Mouse (Mus musculus) forelimb bud, embryonic 11.5 days (tissue): ENCODE measurements around the gene Ddx23.

ENCODE experiments used
- DNase-seq: peaks from one replicate; pipeline ENCODE4 v3.0.0-alpha.2; 2012; ENCODE audit warnings: low read depth, low spot score

Gene Ddx23

DNA sequence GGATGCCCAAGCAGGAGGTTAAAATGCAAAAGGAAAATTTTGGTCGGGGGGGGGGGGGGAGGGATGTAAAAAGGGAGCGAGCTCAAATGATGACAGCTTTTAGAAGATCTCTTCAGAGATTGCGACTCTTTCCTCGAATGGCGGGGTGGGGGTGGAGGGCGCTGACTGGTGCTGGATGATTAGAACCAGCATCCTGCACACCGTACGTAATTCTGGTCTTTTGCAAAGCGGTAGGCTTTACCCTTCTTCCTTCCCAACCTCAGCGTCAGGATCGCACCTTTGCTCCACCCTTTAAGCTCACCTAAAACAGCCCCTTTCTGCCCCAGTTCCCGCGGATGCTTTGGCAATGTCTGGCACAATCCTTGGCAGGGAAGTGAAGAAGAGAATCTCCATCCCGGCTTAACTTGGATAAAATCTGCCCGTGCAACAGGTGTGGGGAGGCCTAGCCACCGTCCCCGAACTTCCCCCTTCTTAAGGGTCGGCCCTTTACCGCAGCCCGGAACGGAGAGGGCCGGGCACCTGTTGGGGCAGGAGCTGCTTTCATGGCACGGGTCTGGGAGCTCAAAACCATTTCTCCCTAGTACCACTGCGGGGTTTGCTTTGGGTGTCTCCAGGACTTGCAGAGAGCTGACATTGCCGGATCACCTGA, 28.7 kb downstream of the Ddx23 start:
- no peak for DNase-seq

DNA sequence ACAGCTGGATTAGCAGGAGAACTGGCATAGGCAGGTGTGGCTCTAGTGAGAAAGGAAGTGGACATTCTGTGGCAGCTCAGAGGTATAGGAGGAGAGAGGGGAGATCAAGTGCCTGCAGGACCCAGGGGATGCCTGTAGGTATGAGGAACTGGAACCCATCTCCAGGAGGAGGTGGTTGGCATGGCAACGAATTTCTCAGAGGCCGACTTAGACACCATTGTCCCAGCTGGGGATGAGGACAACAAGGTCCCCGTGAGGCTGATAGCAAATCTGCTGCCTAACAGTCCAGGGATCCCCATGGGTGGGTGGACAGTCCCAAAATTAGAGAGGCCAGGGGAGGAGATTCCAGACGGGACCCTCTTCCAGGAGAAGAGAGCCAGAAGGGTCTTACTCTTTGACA, 29.8 kb downstream of the Ddx23 start:
- DNase-seq, result no peak

DNA sequence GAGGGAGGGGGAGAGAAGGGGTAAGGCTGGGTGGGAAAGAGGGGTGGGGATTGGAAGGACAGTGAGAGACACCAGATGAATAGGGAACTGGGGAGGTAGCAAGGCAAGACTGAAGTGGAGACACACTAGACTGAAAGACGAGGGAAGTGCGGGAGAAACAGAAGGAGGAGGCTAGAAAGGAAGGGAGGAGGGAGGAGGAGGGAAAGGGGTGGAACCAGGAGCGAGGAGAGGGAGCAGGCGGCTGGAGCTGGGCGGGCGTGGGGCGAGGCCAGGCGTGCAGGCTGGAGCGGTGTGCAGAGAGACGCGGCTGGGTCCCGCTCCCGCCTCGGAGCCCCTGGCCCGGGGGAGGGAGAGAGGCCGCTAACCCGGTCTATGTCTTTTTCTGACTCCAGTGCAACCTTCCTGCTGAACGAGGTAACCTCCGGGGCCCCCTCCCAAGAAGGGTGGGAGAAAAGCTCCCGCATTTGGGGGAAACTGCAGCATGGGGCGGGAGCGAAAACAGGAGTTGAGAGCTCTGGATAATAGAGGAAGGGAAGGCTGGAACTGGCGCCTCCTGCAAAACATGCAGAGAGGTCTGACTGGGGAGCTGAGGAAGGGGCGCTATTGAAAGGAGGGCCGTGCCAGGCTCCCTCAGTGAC, 30.5 kb downstream of the Ddx23 start:
- DNase-seq, result peak; percentile 51

DNA sequence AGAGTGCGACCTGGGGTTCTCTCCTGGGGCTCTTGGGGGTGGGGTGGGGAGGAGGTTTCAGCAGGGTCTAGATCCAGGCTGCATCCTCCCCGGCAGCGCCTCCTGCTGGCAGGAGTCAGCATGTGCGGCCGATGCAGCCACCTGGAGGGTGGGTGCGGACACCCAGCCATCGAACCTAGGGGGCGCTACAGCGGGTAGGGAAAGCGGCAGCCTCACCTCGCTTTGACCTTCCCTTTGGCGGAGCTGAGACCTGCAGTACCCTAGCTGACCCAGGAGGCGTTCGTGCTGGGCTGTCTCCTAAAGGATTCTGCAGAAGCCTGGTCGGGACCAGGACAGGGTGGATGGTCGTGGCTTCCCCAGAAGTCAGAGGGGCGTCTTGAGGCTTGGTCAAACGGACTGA, 31.2 kb downstream of the Ddx23 start:
- DNase-seq, result peak; percentile 87

DNA sequence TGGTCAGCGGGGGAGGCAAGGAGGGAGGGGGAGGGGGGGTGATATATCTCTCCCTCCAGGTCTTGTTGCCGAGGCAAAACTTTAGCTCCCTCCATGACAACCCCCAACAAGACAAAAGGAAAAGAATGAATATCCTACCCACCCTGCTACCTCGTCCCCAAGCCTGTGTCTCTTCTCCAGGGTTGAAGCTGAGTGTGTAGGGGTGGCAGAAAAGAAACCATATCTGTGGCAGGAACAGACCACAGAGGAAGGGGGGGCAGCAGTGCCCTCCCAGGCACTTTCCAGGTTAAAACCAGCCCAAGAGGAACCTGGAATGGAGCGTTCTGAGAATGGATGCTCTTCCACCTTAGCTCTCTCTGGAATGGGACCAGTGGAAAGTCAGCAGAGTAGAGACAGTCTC, 32.2 kb downstream of the Ddx23 start, which contains the start of gene Cacnb3:
Gene Cacnb3, plus strand, starts transcription at position 301 of the 400 bp plus-strand sequence.
- DNase-seq, result no peak

DNA sequence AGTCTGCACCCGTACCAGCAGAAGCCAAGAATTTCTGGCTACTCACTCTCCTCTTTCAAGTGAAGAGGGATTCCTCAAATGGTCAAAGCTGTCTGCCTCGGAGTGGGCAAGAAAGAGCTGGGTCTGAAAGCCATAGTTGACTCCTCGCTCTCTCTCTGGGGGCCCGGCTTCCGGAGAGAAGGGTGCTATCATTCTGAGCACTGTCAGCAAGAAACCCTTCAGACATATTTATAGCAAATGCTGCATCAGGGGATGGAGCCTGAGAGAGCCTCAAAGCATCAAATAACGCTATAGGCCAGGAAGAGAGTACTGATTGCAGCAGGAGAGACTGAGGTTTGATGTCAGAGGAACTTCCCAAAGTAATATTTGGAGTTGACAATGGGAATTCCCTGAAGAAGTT, 33.2 kb downstream of the Ddx23 start:
- no peak for DNase-seq

DNA sequence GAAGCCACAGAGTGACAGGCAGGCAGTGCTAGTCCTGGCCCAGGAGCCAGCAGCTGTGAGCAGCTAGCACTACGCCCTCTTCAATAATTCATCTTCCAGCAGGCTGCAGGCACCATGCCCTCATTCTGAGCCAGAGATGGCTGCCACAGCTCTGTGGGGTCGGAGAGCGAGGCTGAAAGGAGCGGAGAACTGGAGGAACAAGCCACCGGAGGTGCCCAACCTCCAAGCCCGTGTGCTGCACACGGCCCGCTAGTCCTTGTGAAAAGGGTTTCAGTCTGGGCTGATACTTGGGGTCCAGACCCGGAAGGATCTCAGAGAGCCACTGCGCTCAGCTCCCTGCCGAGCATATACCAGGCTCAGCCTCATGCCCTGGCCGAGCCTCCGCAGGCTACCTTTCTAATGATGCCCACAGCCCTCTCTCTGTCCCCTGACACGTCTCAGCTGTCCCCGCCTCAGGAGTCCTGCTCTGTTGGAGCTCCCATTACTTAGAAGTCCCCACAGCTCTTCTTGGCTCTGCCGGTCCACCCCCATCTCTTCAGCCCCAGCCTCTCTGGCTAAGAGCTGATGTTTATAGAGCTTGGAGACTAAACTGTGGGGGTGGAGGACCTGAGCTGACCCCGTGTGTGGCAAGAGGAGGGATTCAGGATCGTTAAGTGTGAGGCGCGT, 34.0 kb downstream of the Ddx23 start:
- DNase-seq, result peak; percentile 30

DNA sequence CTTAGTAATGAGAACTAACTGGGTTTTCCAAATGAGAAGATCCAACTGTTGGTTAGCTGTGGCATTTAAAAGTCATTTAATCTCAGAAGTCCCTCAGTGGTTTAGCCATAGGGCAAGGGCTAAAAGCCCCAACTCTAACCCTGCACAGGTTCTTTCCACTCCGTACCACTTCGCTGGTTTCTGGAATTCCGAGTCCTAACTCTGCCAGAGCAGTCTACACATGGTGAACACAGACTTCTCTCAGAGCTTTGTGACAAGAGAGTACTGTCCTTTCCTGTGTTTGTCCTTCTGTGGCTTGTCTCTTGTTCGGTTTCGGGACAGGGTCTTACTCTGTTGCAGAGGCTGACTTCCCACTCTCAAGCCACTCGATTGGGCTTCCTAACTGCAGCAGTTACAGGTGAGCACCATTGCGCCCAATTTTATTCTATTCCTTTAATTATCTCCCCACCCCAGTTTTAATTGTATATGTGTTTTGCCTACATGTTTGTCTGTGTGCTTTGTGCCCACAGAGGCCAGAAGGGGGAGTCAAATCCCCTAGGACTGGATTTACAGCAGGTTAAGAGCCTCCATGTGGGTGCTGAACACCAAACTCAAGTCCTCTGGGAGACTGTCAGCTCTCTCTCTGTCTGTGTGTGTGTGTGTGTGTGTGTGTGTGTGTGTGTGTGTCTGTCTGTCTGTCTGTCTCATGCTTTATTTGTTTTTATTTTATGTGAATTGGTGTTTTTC, 36.0 kb downstream of the Ddx23 start:
- DNase-seq, result no peak

DNA sequence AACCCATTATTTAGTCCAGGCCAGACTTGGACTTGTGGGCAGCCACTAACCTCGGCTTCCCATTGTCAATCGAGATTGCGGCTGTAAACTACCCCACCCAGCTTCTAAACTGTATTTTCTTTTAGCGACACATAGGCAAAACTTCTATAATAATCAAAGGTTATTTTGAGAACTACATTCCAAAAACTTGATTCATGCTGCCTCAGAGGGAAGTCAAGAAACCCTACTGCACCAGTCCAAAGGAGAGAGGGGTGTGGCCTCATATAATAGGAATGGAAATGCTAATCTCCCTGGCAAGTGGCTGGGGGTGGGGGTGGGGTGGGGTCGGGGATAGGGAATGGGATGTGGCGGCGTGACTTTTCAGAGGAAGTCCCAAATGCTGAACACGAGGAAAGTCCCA, 36.6 kb downstream of the Ddx23 start:
- DNase-seq, result no peak

DNA sequence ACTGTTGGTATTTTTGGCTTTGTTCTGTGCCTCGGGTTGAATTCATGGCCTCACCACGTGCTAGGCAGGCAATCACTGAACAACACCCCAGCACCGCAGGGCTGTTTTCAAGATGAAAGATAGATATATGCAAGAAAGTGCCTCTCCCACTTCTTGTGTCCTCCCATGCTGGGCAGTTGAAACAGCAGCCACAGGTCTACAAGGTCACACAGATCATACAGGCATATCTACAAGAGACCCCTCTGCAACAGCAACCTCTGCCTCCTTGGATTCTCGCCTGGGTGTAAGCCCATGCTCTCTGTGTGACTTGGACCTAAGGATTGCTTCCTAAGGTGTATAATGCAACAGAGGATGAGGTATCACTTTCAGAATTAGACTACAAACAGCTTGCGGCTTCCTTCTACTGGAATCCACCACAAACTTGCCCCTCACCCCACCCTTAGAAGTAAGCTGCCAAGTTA, 39.3 kb downstream of the Ddx23 start:
- DNase-seq, result no peak

DNA sequence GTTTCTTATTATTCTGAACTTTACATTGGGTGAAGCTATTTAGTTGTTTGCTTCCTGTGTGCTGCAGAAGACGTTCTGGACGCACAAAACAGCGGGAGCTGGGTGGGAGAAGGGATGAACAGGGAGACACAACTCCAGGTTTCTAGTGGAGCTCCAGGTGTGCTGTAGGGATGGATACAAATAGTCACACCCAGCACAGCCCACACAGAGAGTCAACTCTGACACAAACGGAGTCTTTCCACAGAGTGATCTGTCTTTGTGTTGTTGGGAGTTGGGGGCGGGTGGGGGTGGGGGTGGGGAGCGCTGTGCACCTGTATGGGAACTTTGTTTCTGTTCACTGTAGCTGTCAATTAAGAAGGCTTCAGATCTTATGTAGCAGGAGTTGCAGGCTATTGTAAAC, 40.0 kb downstream of the Ddx23 start:
- DNase-seq, result no peak

DNA sequence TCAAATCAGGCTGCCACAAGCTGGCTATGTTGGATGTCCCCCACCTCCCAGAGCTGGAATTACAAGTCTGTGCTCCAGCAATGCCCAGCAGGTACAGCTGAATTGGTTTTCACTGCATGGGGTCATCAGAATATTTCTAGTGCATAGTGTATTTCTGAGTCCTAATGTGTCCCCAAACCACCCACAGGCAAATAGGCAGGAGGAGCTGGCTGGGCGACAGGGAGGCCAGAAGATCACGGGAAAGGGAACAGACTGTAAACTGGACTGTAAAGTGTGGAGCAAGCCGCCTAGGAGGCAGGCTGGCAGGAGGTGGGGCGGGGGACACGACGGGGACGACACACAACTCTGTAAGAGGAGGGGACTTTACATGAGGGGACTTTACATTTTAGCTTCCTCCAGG, 40.5 kb downstream of the Ddx23 start:
- DNase-seq, result no peak

DNA sequence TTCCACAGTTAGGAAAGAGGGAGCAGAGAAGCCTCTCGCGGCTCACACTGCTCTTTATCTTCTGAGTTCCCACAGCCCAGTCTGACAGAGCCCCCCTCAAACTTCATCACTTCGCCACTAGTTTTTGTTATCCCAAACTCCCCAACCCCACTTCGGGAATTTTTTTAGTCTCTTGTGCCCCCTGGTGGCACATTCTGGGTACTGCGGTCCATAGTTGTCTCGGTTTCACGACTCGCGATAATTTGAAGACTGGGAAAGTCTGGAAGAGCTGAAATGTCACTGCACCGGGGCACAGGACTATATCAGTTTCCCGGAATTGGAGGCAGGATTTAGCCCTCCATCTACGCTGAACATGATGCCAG, 45.5 kb downstream of the Ddx23 start:
- peak; percentile 93 for DNase-seq

DNA sequence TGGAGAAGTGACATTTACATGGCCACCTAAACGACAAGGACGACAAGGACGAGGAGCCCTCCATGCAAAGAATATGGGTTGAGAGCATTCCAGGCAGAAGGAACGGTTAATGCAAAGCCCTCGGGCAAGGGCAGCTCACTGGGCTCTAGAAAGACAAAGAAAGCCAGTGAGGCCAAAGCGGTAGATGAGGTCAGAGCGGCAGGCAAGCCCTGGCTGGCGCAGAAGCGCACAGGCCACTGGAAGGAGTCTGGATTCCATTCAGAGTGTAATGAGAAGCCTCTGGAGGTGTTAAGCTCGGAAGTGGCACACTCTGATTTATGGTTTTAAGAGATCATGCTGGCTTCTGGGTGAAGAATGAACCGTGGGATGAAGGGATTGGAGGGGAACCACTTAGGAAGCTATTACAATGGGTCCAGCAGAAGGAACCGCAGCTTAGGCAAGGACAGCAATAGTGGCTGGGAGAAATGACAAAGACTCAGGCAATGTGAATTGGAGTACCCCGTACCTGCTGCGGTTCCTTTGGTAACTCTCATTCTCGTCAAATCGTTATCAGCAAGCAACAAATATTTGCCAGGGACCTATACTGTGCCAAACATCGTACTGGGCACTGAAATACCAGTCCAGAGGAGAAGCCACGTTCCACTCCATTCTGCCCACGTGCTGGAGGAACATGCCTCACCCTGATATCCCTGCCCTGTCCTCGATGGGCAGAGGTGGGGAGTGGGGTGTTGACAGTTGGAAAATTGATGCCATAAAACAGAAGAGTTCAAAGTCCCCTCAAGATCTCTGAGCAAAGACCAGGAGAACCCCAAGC, 46.1 kb downstream of the Ddx23 start:
- peak; percentile 57 for DNase-seq

DNA sequence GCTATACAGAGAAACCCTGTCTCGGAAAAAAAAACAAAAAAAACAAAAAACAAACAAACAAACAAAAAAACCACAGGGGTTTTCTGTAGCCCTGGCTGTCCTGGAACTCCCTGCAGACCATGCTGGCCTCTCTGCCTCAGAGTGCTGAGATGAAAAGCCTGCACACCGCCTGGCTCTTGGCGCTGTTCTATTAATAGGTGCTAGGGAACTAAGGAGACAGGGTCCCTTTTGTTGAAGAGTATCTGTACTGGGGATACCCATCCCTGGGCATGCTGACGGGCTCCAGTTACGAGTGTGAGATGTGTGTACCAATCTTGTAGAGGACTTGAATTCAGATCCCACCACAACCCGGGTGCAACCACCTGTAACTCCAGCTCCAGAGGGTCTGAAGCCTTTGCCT, 46.9 kb downstream of the Ddx23 start:
- no peak for DNase-seq

DNA sequence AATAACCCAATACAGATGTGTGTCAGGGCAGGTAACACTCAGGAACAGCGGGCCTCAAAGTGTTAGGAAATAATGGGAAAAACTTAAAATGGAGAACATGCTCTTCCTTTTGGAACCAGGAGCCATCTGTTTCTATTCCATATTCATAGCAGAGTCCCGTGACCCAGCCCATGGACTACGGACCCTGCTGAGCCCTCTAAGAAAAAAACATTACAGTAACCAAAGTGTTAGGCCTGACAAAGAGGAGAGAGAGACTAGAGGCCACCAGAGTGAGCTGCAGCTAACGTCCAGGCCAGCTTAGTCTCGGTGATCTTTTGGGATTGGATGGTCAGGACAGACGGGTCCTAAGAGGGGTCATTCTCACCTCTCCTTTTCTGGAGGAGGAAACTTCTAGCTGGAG, 47.7 kb downstream of the Ddx23 start:
- DNase-seq, result peak; percentile 13

DNA sequence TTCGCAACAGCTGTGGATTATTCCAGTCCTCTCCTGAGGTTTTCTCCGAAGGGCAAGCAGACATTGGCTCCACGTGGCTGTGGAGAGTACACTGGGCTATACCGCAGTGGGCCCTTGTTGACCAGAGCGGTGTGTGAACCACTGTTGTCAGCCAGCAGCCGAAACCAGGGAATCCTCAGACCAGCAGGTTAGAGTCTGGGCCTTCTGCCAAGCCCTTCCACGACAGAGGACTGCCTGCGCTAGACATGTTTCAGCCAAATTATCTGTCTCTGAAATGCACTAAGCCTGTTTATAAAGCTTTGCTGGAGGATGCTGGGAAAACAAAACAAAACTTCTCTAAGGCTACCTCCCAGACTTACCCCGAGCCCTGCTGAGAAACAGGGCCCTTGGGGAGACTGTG, 48.1 kb downstream of the Ddx23 start:
- no peak for DNase-seq

DNA sequence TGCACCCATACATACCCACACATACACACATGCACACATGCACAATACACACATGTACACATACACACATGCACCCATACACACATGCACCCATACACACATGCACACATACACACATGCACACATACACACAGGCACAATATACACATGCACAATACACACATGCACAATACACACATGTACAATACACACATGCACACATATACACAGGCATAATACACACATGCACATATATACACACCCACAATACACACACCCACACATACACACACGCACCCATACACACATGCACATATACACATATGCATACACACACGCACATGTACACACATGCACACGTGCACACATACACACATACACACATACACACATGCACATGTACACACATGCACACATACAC, 50.5 kb downstream of the Ddx23 start:
- DNase-seq, result no peak

DNA sequence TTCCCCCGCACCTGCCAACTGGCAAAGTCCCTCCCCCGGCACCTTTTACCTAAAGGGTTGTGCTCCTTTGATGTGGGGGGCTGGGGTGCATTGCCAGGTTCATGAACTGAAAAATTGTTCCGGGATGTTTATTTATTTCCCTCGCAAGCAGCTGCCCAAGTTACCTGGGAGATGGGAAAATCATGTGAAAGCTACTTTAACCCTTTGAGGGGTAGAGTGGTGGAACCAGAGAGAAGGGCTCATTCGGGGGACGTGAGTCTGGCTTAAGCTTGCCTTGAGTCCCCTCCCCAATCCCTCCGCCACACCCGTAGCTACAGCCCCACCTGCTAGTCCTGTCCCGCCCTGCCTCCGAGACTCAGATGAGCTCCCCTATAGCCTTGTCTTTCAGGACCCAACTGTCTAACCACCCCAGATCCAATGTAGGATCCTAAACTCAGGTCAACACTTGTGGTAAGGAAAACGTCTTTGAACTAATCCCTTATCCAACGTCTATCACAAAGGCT, 52.5 kb downstream of the Ddx23 start:
- peak; percentile 52 for DNase-seq

DNA sequence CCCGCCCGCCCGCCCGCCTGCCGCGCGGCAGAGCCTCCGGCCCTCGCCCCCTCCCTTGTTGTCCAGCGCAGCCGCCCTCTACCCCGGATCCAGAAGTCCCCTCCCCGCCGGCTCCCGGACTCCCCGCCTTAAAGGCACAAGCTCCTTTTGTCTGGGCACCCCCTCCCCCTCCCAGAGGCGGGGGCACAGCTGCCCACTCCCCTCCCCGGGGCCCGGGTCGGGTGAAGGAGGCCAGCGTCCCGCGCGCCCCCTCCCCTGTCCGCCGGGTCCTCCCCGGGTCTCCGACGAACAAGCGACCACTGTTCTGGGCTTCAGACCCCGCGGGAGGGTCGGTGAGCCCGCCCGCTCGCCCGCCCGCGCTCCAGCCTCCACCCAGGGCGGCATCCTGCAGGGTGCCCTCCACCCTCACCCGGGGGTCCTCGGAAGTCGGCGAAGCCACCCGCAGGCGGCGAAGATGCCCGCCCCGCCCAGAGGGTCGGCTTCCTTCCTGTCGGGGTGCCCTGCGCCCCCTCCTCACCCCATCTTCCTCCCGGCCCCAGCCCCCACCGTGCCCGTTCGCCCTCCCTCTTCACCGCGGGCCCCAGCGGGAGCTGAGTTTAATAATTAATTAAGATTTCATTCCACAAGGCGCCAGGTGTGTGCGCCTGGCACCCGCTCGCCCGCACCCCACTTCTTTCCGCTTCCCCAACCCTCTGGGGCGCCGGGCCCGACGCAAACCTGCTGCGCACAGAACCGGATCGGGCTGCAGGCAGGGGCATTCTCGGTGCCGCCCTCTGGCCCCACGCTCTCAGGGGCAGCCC, 53.2 kb downstream of the Ddx23 start, which contains the start of gene Adcy6:
Gene Adcy6, minus strand, starts transcription at position 746 of the 800 bp plus-strand sequence.
- peak; percentile 78 for DNase-seq
